Mouse (Mus musculus) heart, postnatal 0 days (tissue): ENCODE measurements around the gene Dctpp1.

Source experiments
- CTCF ChIP-seq: IDR thresholded peaks from 2 replicates; pipeline ENCODE4 v1.5.1; 2016; ENCODE audit warnings: antibody characterized with exemption, control low read depth, low read depth
- EP300 ChIP-seq: IDR thresholded peaks from 2 replicates; pipeline ENCODE4 v1.6.1; 2016; ENCODE audit warnings: antibody characterized with exemption, low read depth

DNA sequence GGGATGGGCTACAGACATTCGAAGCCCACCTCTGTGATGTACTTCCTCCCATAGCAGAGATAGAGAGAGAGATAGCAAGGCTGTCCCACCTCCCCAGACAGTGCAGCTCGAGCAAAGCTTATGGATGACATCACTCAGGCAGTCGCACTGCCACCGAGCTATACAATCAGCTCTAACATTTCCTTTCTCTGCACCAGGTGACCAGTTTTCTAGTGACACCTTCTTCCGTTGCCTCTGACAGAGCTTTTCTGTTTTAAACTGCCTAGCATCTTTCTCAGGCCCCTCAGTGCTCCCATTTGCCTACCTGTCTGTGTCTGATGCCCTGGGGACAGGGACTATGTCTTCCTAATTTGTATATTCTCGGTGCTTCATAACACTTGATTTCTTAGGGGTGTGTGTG is 40.1 kb downstream of the Dctpp1 start:
- TF ChIP-seq CTCF = no peak
- TF ChIP-seq EP300 = no peak
